Mouse (Mus musculus) layer of hippocampus, postnatal 14 days (tissue): ENCODE measurements at regions not wholly inside any gene's neighbourhood (a gene's known extent, or its start where the extent isn't known, plus 50 kb on each side); places are given as distances from the start of the nearest gene placed in this dataset.

Experiments used
- DNase-seq, 2 experiments: peaks; one replicate each; pipeline ENCODE4 v3.0.0; 2021 to 2022; ENCODE audit warnings: low spot score in 2 of 2, mixed read lengths in 1 of 2

GRCm38 (mm10) chr10:23052480-23053378, 232.8 kb upstream of the Tcf21 start:
- DNase-seq: no peak

- no peak for DNase-seq
These were observed 224.5 kb upstream of the Tcf21 start for GRCm38 (mm10) chr10:23044466-23044865.

GRCm38 (mm10) chr10:23031491-23032126, 211.6 kb upstream of the Tcf21 start:
- DNase-seq: no peak

- no peak for DNase-seq
These were observed 208.0 kb upstream of the Tcf21 start for GRCm38 (mm10) chr10:23027961-23028360.

GRCm38 (mm10) chr10:23017151-23017678, 197.2 kb upstream of the Tcf21 start:
- DNase-seq: no peak

GRCm38 (mm10) chr10:23015935-23016694, 196.1 kb upstream of the Tcf21 start:
- no peak for DNase-seq

GRCm38 (mm10) chr10:23010715-23011114, 190.7 kb upstream of the Tcf21 start:
- DNase-seq: no peak

- DNase-seq: no peak
These were observed 190.2 kb upstream of the Tcf21 start for GRCm38 (mm10) chr10:23010201-23010600.

- DNase-seq: no peak
These were observed 184.8 kb upstream of the Tcf21 start for GRCm38 (mm10) chr10:23004768-23005167.

GRCm38 (mm10) chr10:23003686-23004085, 183.7 kb upstream of the Tcf21 start:
- DNase-seq: no peak

- DNase-seq: no peak
These were observed 178.6 kb upstream of the Tcf21 start for GRCm38 (mm10) chr10:22998561-22998960.

- no peak for DNase-seq
These were observed 177.6 kb upstream of the Tcf21 start for GRCm38 (mm10) chr10:22997571-22997970.

- DNase-seq: no peak
These were observed 173.2 kb upstream of the Tcf21 start for GRCm38 (mm10) chr10:22993158-22993557.

GRCm38 (mm10) chr10:22981798-22982197, 161.8 kb upstream of the Tcf21 start:
- DNase-seq: no peak

GRCm38 (mm10) chr10:22978442-22978841, 158.5 kb upstream of the Tcf21 start:
- no peak for DNase-seq

- DNase-seq: no peak
These were observed 137.0 kb upstream of the Tcf21 start for GRCm38 (mm10) chr10:22956956-22957355.

GRCm38 (mm10) chr10:22953283-22953682, 133.3 kb upstream of the Tcf21 start:
- DNase-seq: no peak

- no peak for DNase-seq
These were observed 124.3 kb upstream of the Tcf21 start for GRCm38 (mm10) chr10:22944247-22944646.

- no peak for DNase-seq
These were observed 108.0 kb upstream of the Tcf21 start for GRCm38 (mm10) chr10:22927977-22928376.

GRCm38 (mm10) chr10:22926099-22926498, 106.1 kb upstream of the Tcf21 start:
- no peak for DNase-seq
